Mouse (Mus musculus): Measurements from ENCODE around the gene Ubr1.

- TF ChIP-seq CTCF (IDR thresholded peaks at IDR 0.05; ENCODE audit: control insufficient read depth, insufficient read depth, low read length): no peak
- no peak for TF ChIP-seq POLR2A (IDR thresholded peaks at IDR 0.05; ENCODE audit: borderline replicate concordance, control insufficient read depth, low read depth, low read length)
Measured at GRCm38 (mm10) chr2:120845280-120845679, 125.2 kb downstream of the Ubr1 start.

All from bone marrow, adult 2 months (tissue).